Mouse (Mus musculus) embryonic fibroblast, embryonic 13.5 days (primary cell): ENCODE data around the gene Agtrap.

Source experiments
- CTCF ChIP-seq: IDR thresholded peaks from 2 replicates; pipeline ENCODE4 v1.5.1; 2011; ENCODE audit warnings: mild to moderate bottlenecking, control low read depth, low read length, moderate library complexity, borderline replicate concordance; ENCODE audit not compliant: insufficient read depth
- POLR2A ChIP-seq: IDR thresholded peaks from 2 replicates; pipeline ENCODE4 v1.6.1; 2011; ENCODE audit warnings: low read depth, mild to moderate bottlenecking, control low read depth, low read length, moderate library complexity

- TF ChIP-seq CTCF = no peak
- no peak for TF ChIP-seq POLR2A
These were observed 34.3 kb upstream of the Agtrap start for GRCm38 (mm10) chr4:148121982-148122693.
